Mouse (Mus musculus) limb, embryonic 12.5 days (tissue): ENCODE measurements around the gene Nedd9. TPM values are rescaled to one million over a fixed set of nuclear protein-coding genes. Genes with fewer than 3 reads are reported as not detected.

Experiments used
- ATAC-seq: fragments of 200-750 bp; cut with Nextera tagmentation; 2 replicates; pipeline ENCODE4 v1.8.0; 2017; ENCODE audit warnings: low read depth, moderate TSS enrichment; ENCODE audit not compliant: insufficient number of reproducible peaks, insufficient read depth, low FRiP score, low TSS enrichment
- H3K27ac ChIP-seq: fragments of 300-500 bp; sonication (generic); 2 replicates; pipeline ENCODE4 v1.5.1; 2016; ENCODE audit warnings: mild to moderate bottlenecking, moderate library complexity
- H3K27me3 ChIP-seq: fragments of 300-500 bp; sonication (generic); 2 replicates; pipeline ENCODE4 v1.6.1; 2016; ENCODE audit warnings: mild to moderate bottlenecking, moderate library complexity
- H3K36me3 ChIP-seq: fragments of 300-500 bp; sonication (generic); 2 replicates; pipeline ENCODE4 v1.6.1; 2016; ENCODE audit warnings: mild to moderate bottlenecking, moderate library complexity
- H3K4me1 ChIP-seq: fragments of 300-500 bp; sonication (generic); replicated peaks from 2 replicates; pipeline ENCODE4 v1.6.1; 2016
- H3K4me2 ChIP-seq: fragments of 300-500 bp; sonication (generic); 2 replicates; pipeline ENCODE4 v1.6.1; 2016; ENCODE audit warnings: mild to moderate bottlenecking, moderate library complexity
- H3K4me3 ChIP-seq: fragments of 300-500 bp; sonication (generic); replicated peaks from 2 replicates; pipeline ENCODE4 v1.5.1; 2016; ENCODE audit warnings: mild to moderate bottlenecking
- H3K9ac ChIP-seq: fragments of 300-500 bp; sonication (generic); replicated peaks from 2 replicates; pipeline ENCODE4 v1.6.1; 2016; ENCODE audit warnings: mild to moderate bottlenecking, moderate library complexity
- H3K9me3 ChIP-seq: fragments of 300-500 bp; sonication (generic); 2 replicates; pipeline ENCODE4 v1.6.1; 2016; ENCODE audit warnings: mild to moderate bottlenecking, moderate library complexity
- WGBS: fragments of 180-500 bp; shearing (Covaris S2); methylation state at CpG from one replicate; pipeline ENCODE4 v1.1.7; 2016; 5-methylcytosine and 5-hydroxymethylcytosine counted together
- polyA plus RNA-seq: library from polyadenylated mRNA; unstranded; fragments of >200 nt; fragmentation: Nextera tagmentation; extraction: Ambion mirVana; gene quantifications from 2 replicates; pipeline ENCODE4 v1.2.1, GENCODE M21; 2016

The Nedd9 gene
- polyA plus RNA-seq, 1 experiment from 2014 or later, result 13.8 TPM

DNA sequence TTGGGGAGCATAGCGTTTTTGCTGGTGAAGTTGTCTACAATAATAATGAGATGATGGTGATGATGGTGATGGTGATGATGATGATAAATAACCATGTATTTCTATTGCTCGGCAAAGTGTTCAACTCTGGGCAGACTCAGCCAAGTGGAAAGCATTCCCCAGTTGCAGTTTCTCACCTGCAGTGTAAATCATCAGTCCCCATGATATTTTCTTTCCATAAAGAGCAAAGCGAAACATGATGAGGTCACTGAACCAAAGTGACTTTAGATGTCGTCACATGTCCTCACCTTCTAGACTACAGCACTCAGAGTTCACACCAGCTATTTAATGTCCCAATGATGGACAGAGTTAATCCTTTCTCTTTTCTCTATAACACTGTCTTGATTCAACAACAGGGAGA lies 130.0 kb downstream of the Nedd9 start:
- no peaks in the 10 kb centered on the region for H3K36me3 ChIP-seq
- H3K4me3 ChIP-seq, result peak overlapping the region; percentile 58
- WGBS, result 80% methylated on average over 4 of the region's 4 CpGs
- peaks cover 5% of the 10 kb centered on the region for H3K27me3 ChIP-seq
- no peak overlapping the region for H3K9ac ChIP-seq
- peaks cover 58% of the 10 kb centered on the region for H3K4me1 ChIP-seq
- no peak overlapping the region for H3K27ac ChIP-seq
- no peak for ATAC-seq
- H3K4me2 ChIP-seq, result peak overlapping the region; percentile 73
- no peaks in the 10 kb centered on the region for H3K9me3 ChIP-seq

- Histone ChIP-seq H3K4me3 (no peak overlapping the region), H3K4me2 (peak overlapping the region; percentile 0; the same call in 1 of the 2 replicates), H3K9me3 (no peaks in the 10 kb centered on the region), H3K27ac (no peak overlapping the region), H3K9ac (no peak overlapping the region), H3K36me3 (no peaks in the 10 kb centered on the region), H3K4me1 (peaks cover 61% of the 10 kb centered on the region), H3K27me3 (peaks cover 4% of the 10 kb centered on the region)
- WGBS, result 49% methylated on average over 2 of the region's 2 CpGs
- no peak for ATAC-seq
These were observed 131.6 kb downstream of the Nedd9 start for GRCm38 (mm10) chr13:41355552-41355951.

DNA sequence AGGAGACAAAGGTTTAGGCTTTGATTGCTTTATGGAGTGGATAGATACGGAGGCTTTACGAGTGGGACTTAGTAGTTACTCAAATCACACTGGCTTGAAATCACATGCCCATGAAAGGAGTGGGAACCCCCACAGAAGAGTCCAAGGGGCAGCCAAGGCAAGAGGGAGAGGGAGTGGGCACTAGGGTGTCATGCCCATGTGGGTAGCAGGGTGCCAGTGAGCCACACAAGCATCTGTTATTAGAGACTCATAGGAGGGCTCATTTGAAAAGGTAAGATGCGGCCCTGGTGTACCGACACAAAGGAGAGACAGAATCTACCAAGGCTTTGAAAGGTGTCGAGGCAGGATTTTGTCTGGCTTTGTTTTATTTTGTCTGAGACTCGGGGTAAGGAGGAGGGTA lies 132.6 kb downstream of the Nedd9 start:
- 61% methylated on average over 6 of the region's 6 CpGs for WGBS
- ATAC-seq, result no peak

DNA sequence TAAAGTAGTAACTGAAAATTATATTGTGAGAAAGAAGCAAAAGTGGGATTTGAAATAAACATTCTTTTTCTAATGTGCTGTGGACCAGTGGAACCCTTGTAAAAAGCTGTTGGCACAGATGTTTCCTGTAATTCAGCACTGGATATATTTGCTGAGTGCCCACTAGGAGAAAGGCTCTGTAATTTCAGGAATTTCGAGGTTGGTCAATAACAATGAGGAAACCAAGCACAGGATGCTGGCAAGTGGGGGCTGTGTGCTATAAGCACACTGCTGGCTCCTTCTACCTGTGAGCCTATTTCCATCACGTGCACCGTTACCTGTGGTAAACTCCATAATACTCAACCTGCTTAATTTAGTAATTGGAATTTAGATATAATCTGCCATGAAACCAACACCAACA lies 133.5 kb downstream of the Nedd9 start:
- peaks cover 2% of the 10 kb centered on the region; the same call in 1 of the 2 replicates for H3K27me3 ChIP-seq
- H3K36me3 ChIP-seq, result no peaks in the 10 kb centered on the region
- H3K9ac ChIP-seq, result no peak overlapping the region
- H3K27ac ChIP-seq, result no peak overlapping the region
- peaks cover 53% of the 10 kb centered on the region for H3K4me1 ChIP-seq
- no peak overlapping the region for H3K4me2 ChIP-seq
- no peaks in the 10 kb centered on the region for H3K9me3 ChIP-seq
- no peak overlapping the region for H3K4me3 ChIP-seq
- no peak for ATAC-seq
- 69% methylated on average over 3 of the region's 3 CpGs for WGBS

More for the DNA sequence above, 132.6 kb downstream of the Nedd9 start:
- H3K9ac ChIP-seq, result no peak overlapping the region
- H3K4me3 ChIP-seq, result no peak overlapping the region
- peaks cover 2% of the 10 kb centered on the region; the same call in 1 of the 2 replicates for H3K27me3 ChIP-seq
- 0 out of 2 replicates have a peak overlapping the region, but pooled peaks have one; percentile 42 for H3K27ac ChIP-seq
- H3K9me3 ChIP-seq, result no peaks in the 10 kb centered on the region
- H3K36me3 ChIP-seq, result no peaks in the 10 kb centered on the region
- no peak overlapping the region; the same call in 1 of the 2 replicates for H3K4me2 ChIP-seq
- H3K4me1 ChIP-seq, result peaks cover 56% of the 10 kb centered on the region

DNA sequence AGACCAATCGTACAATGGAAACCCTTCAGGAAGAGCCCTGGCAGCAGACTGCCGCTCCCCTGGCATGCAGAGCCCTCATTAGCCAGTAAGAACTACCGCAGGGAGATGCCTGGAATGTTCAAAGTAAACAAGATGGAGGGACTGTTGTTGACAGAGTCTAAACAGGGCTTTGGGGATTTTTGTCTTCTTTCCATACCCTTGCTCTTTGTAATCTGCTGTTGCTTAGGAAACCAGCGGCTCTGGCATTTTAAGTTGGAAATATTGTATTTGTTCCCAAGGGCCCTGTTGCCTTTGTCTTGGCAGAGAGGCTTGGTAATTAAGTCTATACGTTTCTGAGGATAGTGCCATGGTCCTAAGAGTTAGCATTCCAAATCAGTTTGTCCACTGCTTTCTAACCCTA lies 134.8 kb downstream of the Nedd9 start:
- no peaks in the 10 kb centered on the region for H3K36me3 ChIP-seq
- H3K27ac ChIP-seq, result no peak overlapping the region
- H3K9ac ChIP-seq, result no peak overlapping the region
- 42% methylated on average over 5 of the region's 5 CpGs for WGBS
- peaks cover 2% of the 10 kb centered on the region; the same call in 1 of the 2 replicates for H3K27me3 ChIP-seq
- no peaks in the 10 kb centered on the region for H3K9me3 ChIP-seq
- peaks cover 45% of the 10 kb centered on the region for H3K4me1 ChIP-seq
- H3K4me3 ChIP-seq, result no peak overlapping the region
- H3K4me2 ChIP-seq, result no peak overlapping the region
- no peak for ATAC-seq

DNA sequence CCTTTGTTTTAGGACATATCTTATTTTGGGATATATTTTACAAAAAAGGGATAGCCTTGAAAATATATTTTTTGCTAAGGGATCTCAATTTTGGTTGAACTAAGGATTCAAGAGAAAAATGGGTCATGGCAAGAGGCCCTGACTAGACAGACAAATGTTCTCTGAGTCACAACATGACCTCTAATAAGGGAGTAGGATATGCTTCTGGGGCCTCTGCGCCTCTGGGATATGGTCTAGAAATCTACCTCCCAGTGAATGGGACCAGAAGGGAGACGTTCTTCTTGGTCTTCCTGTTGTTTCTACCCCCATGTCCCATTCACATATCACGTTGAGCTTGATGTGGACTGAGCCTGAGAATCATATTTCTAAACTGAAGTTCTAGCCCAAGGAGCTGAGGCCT lies 136.6 kb downstream of the Nedd9 start:
- Histone ChIP-seq H3K4me3 (no peak overlapping the region), H3K4me1 (peaks cover 36% of the 10 kb centered on the region), H3K27me3 (peaks cover 2% of the 10 kb centered on the region; the same call in 1 of the 2 replicates), H3K9me3 (no peaks in the 10 kb centered on the region), H3K36me3 (no peaks in the 10 kb centered on the region), H3K27ac (no peak overlapping the region), H3K4me2 (no peak overlapping the region), H3K9ac (no peak overlapping the region)
- ATAC-seq, result no peak
- WGBS, result 88% methylated on average over 3 of the region's 3 CpGs

DNA sequence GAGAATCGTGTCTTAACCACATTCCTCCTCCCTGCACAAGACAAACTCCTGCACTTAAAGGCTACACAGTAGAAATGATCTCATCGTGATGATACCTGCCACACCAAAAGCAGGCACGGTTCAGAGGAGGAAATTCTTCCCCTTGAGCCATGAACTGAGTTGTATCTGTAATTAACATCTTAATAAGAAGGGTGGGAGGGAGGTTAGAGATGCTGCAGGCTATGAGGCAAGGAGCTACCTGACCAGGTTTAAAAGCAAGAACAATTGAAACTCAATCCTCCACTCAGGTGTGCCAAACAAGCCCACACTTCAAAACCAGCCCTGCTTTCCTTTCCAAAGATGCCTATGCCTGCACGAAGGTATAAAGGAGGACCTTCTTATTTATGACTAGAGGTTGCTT lies 137.4 kb downstream of the Nedd9 start:
- H3K27ac ChIP-seq, result no peak overlapping the region
- no peak overlapping the region for H3K9ac ChIP-seq
- H3K9me3 ChIP-seq, result no peaks in the 10 kb centered on the region
- H3K4me1 ChIP-seq, result peaks cover 34% of the 10 kb centered on the region
- H3K27me3 ChIP-seq, result peaks cover 2% of the 10 kb centered on the region; the same call in 1 of the 2 replicates
- H3K36me3 ChIP-seq, result no peaks in the 10 kb centered on the region
- H3K4me2 ChIP-seq, result no peak overlapping the region
- H3K4me3 ChIP-seq, result no peak overlapping the region
- 64% methylated on average over 4 of the region's 4 CpGs for WGBS
- ATAC-seq, result no peak

GRCm38 (mm10) chr13:41345756-41346155 lies 141.4 kb downstream of the Nedd9 start:
- no peak overlapping the region for H3K9ac ChIP-seq
- peaks cover 14% of the 10 kb centered on the region; the same call in 1 of the 2 replicates for H3K4me1 ChIP-seq
- WGBS, result 79% methylated on average over 7 of the region's 7 CpGs
- no peak overlapping the region for H3K27ac ChIP-seq
- H3K9me3 ChIP-seq, result no peaks in the 10 kb centered on the region
- H3K4me2 ChIP-seq, result no peak overlapping the region
- no peaks in the 10 kb centered on the region for H3K27me3 ChIP-seq
- no peak overlapping the region for H3K4me3 ChIP-seq
- no peak for ATAC-seq
- H3K36me3 ChIP-seq, result no peaks in the 10 kb centered on the region

DNA sequence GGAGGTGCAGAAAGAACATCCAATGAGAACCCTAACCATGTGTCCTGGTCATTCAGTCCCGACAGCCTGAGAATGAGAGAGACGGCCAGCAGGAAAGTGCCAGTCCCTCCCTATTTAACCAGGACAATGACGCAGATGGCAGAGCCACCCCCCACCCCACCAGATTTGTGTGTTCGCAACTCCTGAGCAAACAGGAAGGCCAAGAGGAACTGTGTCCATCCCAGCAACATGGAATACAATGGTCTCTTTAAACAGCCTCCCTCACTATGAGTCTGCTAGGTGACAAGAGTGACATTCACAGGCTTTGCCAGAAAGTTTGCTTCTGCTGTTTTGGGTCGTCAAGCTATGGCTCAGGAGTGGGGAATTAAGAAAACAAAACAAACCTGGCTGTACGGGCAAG lies 141.9 kb downstream of the Nedd9 start:
- H3K4me2 ChIP-seq, result no peak overlapping the region
- no peaks in the 10 kb centered on the region for H3K36me3 ChIP-seq
- no peak for ATAC-seq
- no peaks in the 10 kb centered on the region for H3K27me3 ChIP-seq
- peaks cover 14% of the 10 kb centered on the region; the same call in 1 of the 2 replicates for H3K4me1 ChIP-seq
- no peak overlapping the region for H3K9ac ChIP-seq
- no peaks in the 10 kb centered on the region for H3K9me3 ChIP-seq
- 58% methylated on average over 6 of the region's 6 CpGs for WGBS
- H3K4me3 ChIP-seq, result no peak overlapping the region
- no peak overlapping the region for H3K27ac ChIP-seq

- no peak overlapping the region for H3K4me3 ChIP-seq
- no peak for ATAC-seq
- no peak overlapping the region for H3K9ac ChIP-seq
- H3K27me3 ChIP-seq, result no peaks in the 10 kb centered on the region
- H3K36me3 ChIP-seq, result no peaks in the 10 kb centered on the region; the same call in 1 of the 2 replicates
- 75% methylated on average over 3 of the region's 3 CpGs for WGBS
- peaks cover 19% of the 10 kb centered on the region for H3K4me1 ChIP-seq
- H3K9me3 ChIP-seq, result no peaks in the 10 kb centered on the region
- H3K27ac ChIP-seq, result no peak overlapping the region
- no peak overlapping the region for H3K4me2 ChIP-seq
These were observed 143.3 kb downstream of the Nedd9 start for GRCm38 (mm10) chr13:41343887-41344266.

GRCm38 (mm10) chr13:41343163-41343886 lies 143.8 kb downstream of the Nedd9 start:
- Histone ChIP-seq H3K4me1 (peaks cover 19% of the 10 kb centered on the region), H3K4me3 (no peak overlapping the region), H3K9me3 (no peaks in the 10 kb centered on the region), H3K27me3 (no peaks in the 10 kb centered on the region), H3K36me3 (peaks cover 5% of the 10 kb centered on the region; the same call in 1 of the 2 replicates), H3K4me2 (no peak overlapping the region), H3K9ac (no peak overlapping the region), H3K27ac (no peak overlapping the region)
- ATAC-seq, result no peak
- 53% methylated on average over 3 of the region's 3 CpGs for WGBS

DNA sequence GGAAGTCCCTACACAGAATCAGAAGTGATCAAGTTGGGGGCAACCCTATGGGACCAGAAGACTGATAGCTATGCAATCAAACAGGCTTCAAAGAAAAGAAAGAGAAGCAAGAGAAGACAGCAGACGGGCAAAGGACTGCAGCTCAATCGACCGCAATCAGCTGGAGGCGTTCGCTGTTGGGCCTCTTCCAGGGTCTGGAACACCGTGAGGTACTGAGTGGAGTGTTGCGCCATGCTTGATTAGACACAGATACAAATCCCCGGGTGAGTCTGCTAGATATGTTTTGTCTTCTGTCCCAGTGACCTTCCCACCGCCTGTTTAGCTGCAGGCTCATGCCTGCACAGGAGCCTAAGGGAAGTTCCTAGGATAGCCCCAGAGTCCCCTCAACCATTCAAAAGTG lies 145.7 kb downstream of the Nedd9 start:
- H3K27ac ChIP-seq, result no peak overlapping the region
- peaks cover 19% of the 10 kb centered on the region for H3K4me1 ChIP-seq

More for the DNA sequence above, 145.7 kb downstream of the Nedd9 start:
- WGBS, result 87% methylated on average over 9 of the region's 9 CpGs
- no peak for ATAC-seq
- Histone ChIP-seq H3K4me3 (no peak overlapping the region), H3K9me3 (no peaks in the 10 kb centered on the region), H3K9ac (no peak overlapping the region), H3K36me3 (peaks cover 10% of the 10 kb centered on the region), H3K4me2 (no peak overlapping the region), H3K27me3 (no peaks in the 10 kb centered on the region)
